Mouse (Mus musculus) hematopoietic stem cell, adult 5-6 weeks (primary cell): ENCODE results near the gene Gje1. TPM values are rescaled to one million over a fixed set of nuclear protein-coding genes. Genes with fewer than 3 reads are reported as not detected.

Experiments used
- ATAC-seq, 2 experiments: fragments of 125-278 bp in 1 of 2; replicated peaks in 1 of 2; 2 replicates each; pipeline ENCODE4 v1.8.0; 2016 to 2017; ENCODE audit warnings: inconsistent platforms in 2 of 2, mild to moderate bottlenecking in 2 of 2, moderate number of reproducible peaks in 2 of 2, low read depth in 1 of 2, moderate TSS enrichment in 1 of 2; ENCODE audit not compliant: low FRiP score in 2 of 2, poor library complexity in 2 of 2, severe bottlenecking in 2 of 2, insufficient read depth in 1 of 2, low TSS enrichment in 1 of 2
- total RNA-seq: library from RNA; stranded (forward); fragments of 172-1452, 232-1000 nt; gene quantifications from 2 replicates; pipeline ENCODE4 v1.2.3, GENCODE M21; 2017

Gene Gje1
- total RNA-seq, result not detected in 2 replicates

DNA sequence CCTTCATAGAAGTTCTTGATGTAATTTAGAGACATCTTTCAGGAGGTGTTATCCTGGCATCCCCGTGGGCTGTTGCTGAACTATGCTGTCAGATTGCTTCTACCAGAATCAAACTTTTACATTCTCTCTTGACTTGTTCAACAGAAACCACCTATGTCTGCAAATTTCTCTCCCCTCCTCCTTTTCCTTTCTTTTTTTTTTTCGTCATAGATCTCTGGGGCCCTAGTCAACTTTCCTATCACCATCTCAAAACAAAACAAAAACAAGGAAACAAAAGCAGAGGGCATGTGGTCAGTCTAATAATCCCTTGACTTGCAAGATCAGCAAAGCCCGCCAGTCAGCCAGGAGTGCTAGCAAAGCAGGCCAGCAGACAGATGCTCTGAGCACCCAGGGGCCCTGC is at the start of gene Gje1:
Gje1 (minus strand) TSS at position 101 of the 400 bp plus-strand sequence.
- no peak for ATAC-seq

DNA sequence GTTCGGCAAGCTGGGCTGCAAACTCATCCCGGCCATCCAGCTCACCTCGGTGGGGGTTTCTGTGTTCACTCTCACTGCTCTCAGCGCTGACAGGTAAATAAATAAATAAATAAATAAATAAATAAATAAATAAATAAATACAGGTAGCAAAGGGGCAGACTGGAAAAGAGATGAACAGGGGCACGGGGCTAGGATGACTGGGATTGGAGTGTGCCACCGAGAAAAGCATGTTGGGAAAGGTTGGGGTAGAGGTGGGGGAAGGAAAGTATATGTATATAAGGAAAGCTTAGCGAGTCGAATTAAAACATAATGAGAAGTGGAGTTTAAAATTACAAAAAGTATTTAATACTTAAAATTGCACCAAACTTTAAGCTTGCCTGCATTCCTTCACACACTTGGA is 42.6 kb upstream of the Gje1 start:
- ATAC-seq, result no peak

DNA sequence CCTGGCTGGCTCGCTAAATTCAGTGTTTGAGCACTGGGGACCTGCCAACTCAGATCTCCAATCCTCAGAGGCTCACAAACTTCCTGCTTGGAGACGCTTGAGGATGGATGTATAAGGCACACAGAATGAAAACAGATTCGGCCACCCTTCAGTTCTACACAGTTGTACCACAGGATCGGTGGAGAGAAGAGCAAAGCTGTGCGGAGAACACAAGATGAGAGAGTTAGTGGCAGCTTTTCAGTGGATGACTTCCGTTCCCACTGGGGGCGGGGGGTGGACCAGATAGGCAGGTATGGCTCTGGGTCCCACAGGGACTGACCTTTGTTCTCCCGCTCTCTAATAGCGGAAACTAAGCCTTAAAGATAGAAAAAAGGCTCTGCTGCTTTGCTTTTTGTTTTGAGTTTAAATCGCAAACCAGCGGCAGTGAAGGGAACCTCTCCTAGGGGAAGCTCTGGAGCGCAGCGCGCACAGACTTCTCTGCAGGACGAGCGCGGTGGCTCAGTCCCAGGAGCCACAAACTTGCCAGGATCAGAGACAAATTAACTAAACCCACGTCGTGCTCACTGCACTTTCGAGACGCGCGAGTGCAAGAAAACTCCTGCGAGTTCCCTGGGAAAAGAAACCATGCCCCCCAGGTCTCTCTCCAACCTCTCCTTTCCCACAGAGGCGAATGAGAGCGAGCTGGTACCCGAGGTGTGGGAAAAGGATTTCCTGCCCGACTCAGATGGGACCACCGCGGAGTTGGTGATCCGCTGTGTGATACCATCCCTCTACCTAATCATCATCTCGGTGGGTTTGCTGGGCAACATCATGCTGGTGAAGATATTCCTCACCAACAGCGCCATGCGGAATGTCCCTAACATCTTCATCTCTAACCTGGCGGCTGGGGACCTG is 41.9 kb upstream of the Gje1 start:
- ATAC-seq, result peak in 1 of 2 experiments; percentile 39; a peak in 1 of 4 replicates

DNA sequence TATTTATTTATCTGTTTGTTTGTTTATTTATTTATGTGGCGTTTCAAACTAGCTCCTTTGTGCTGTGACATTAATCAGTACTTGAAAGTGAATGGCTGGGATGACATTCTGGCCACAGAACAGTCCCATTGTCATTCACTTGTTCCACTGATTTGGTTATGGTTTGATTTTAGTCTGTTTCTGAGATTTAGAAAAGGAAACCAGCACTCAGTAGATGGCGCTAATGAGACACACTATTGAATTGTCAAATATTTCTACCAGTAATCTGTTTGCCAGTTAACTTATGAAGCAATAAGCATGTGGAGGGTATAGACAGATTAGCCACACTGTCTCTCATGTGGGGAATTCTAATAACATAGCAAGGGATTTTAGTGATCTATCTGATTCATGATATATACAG is 16.3 kb upstream of the Gje1 start:
- peak in 1 of 2 experiments; percentile 27; a peak in 2 of 4 replicates for ATAC-seq

DNA sequence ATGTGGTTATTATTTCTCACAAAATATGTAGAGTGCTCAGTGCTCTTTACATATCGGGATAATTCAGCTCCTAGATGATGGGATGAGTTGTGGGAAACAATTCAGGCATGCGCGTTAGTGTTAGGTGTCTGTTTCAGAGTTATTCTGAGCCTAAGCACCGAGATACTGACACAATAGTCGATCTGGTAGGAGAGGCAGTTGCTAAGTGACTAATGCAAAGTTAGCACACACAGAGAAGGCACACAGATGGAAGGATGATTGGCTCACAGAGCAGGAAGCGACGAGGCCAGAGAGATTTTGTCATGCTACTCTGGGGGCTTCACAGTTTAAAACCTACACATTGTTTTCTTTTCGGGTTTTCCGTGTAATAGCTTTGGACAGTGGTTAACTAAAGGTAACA is 7.7 kb upstream of the Gje1 start:
- ATAC-seq, result no peak

- ATAC-seq, result peak; percentile 98 to 99
These were observed 12.6 kb downstream of the Gje1 start, which contains the start of the genes Vta1 and Nmbr for GRCm38 (mm10) chr10:14705072-14706066. TSS of gene Vta1 (minus strand) at chr10:14705560. TSS of gene Nmbr (plus strand) at chr10:14705591.

GRCm38 (mm10) chr10:14703830-14704420 is 14.1 kb downstream of the Gje1 start:
- ATAC-seq, result no peak

- ATAC-seq, result no peak
These were observed 14.8 kb downstream of the Gje1 start for GRCm38 (mm10) chr10:14703239-14703638.

GRCm38 (mm10) chr10:14690349-14690748 is 27.7 kb downstream of the Gje1 start:
- ATAC-seq, result no peak

DNA sequence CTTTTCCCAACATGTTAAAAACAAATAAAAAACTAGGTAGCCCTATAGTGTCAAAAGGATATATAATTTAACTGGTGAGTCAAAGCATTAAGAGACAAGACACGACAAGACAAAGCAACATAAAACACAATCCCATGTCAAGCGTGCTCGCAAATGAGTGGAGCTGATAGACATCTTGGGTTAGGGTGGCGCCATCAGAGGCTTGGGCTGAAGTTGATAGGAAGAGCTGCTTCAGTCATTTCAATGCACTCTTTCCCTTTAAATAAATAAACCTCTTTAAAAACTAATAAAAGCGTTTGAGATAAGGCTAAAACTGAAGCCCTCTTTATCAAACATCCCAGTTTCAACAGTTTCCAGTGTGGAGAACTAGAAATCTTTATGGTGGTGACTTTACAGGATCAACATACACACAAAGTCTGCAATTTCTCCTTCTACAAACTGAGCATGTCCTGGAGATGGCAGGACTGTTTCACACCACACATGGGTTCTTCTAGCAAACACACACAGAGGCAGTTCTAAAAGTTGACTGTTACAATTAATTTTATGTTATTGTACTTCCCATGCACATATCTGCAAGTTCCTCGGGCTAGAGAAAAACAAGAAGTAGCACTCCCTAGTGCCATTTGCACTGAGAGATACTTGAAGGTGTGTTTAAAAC is 29.1 kb downstream of the Gje1 start:
- no peak for ATAC-seq

DNA sequence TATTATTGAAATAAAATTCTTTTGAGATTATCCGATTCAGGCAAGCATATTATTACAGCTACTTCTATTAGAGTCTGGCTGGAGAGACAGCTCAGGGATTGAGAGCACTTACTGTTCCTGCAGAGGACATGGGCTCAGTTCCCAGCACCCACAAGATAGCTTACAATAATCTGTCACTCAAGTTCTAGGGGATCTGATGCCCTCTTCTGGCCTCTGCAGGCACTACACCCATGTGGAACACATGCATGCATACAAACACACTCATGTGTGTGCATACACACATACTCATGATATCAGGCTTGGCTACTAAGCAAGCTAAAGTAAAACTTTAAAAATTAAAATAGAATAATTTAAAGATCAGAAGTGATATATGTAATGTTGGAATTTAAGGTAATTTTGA is 32.4 kb downstream of the Gje1 start:
- ATAC-seq, result no peak

DNA sequence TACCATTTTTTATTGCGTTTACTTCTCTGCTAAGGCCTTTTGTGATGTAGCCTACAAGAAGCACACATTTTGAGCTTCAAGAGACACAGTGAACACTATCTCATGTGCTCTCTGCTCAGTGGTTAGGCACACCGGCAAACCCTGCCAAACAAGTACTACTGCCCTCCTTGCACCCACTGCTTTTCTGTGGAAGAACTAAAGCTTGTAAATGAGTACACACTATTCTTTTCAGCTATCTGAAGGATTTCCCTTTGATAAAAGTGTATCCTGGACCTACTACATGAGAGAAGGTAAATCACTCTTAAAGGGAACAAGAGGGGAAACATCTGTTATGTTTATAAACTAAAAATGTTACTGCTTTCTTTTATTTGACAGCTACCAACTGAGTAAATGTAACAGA is 51.9 kb downstream of the Gje1 start:
- ATAC-seq, result no peak

Other genes with a start within 250 kb of the Gje1 start
- gene Adgrg6, start 172.6 kb downstream of the Gje1 start, total RNA-seq, result 0.35 and 0.44 TPM in 2 replicates
- gene Vta1, start 12.7 kb downstream of the Gje1 start, total RNA-seq, result 60.4 and 75.2 TPM in 2 replicates
- gene Nmbr, start 12.6 kb downstream of the Gje1 start, total RNA-seq, result 1.0 TPM in 1 of 2 replicates, not detected in the other